In the genomic region with DNA sequence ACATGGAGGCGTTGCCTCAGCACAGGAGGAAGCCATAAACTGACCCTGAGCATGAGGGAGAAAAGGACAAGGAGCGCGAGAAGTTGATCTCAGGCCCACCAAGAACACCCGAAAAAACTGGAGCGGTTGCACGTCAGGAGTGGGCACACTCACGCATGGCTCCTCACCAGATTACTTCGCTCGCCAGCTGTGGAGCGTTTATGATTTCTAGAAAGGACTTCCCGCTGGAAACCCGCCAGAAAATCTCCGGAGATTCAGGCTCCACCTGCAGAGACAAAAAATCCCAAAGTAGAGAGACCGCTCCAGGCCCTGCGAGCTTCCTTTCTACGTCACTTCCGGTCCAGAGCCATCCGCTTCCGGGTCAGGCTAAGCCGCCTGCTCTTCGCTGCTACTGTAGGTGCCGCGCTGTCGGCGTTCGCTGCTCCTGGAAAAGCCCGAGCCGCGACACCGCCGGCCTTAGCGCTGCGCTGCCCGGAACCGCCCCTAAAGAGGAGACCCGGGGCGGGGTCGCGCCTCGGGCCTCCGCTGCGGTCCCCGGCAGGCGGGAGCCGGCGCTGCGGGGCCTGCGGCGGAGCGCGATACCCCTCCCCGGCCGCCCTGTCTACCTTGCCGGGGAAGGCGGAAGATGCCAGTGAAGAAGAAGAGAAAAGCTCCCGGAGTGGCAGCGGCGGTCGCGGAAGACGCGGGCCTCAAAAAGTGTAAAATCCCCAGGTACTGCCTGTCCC, we compare ENCODE assay signal across 1 mouse cellular context.
A peak's percentile ranks its signal among the peaks of the same experiment; 100 is the strongest.
TF ChIP-seq lines count a peak whose summit lies in the region.

A gene (minus strand): TSS at position 275 of the 725 bp plus-strand sequence.
A gene (plus strand): TSS at position 349 of the 725 bp plus-strand sequence.

TF ChIP-seq in MEL, 35 proteins besides CTCF, POLR2A, EP300 and RAD21 (continued from another document):
- peak; percentile 81 for TF ChIP-seq KAT2A (conservative IDR thresholded peaks at IDR 0.05; ENCODE audit: low read depth, low read length)
- TF ChIP-seq ZKSCAN1 (IDR thresholded peaks at IDR 0.05; ENCODE audit: low read depth, low read length), result no peak
- no peak for TF ChIP-seq BHLHE40 (IDR thresholded peaks at IDR 0.05; ENCODE audit: borderline replicate concordance, low read depth, low read length)
- no peak for TF ChIP-seq GATA1 (IDR thresholded peaks at IDR 0.05; ENCODE audit: low read depth, low read length)
- no peak for TF ChIP-seq SMC3 (IDR thresholded peaks at IDR 0.05; ENCODE audit: low read depth, low read length)
- TF ChIP-seq MEF2A (IDR thresholded peaks at IDR 0.05; ENCODE audit: extremely low read depth, insufficient replicate concordance, low read depth, low read length, poor library complexity, severe bottlenecking), result no peak
- TF ChIP-seq ZNF384 (IDR thresholded peaks at IDR 0.05; ENCODE audit: low read depth, low read length), result peak; percentile 69
- peak; percentile 92 for TF ChIP-seq ELF1 (IDR thresholded peaks at IDR 0.05; ENCODE audit: low read depth, low read length)
- peak; percentile 94 for TF ChIP-seq POLR2AphosphoS2 (IDR thresholded peaks at IDR 0.05; ENCODE audit: low read length)
- TF ChIP-seq MYC (IDR thresholded peaks at IDR 0.05; ENCODE audit: low read depth, low read length), result peak; percentile 87
- TF ChIP-seq MYB (IDR thresholded peaks at IDR 0.05; ENCODE audit: low read depth, low read length), result peak; percentile 39; the same call in 1 of the 2 replicates
- peak; percentile 93 for TF ChIP-seq TBP (IDR thresholded peaks at IDR 0.05; ENCODE audit: low read depth, low read length)
- TF ChIP-seq MXI1 (IDR thresholded peaks at IDR 0.05; ENCODE audit: low read depth, low read length), result peak; percentile 83
- TF ChIP-seq RCOR1 (IDR thresholded peaks at IDR 0.05; ENCODE audit: low read depth, low read length), result peak; percentile 95
- 0 out of 2 replicates have a peak, but pooled peaks have one; percentile 48 for TF ChIP-seq E2F4 (IDR thresholded peaks at IDR 0.05; ENCODE audit: borderline replicate concordance, low read depth, low read length)
- TF ChIP-seq UBTF (IDR thresholded peaks at IDR 0.05; ENCODE audit: borderline replicate concordance, insufficient read depth, low read depth, low read length), result no peak
- peak; percentile 96 for TF ChIP-seq HCFC1 (IDR thresholded peaks at IDR 0.05; ENCODE audit: low read depth, low read length)
- TF ChIP-seq MAX (IDR thresholded peaks at IDR 0.05; ENCODE audit: low read length), result peak; percentile 84
- peak; percentile 96 for TF ChIP-seq ZMIZ1 (IDR thresholded peaks at IDR 0.05; ENCODE audit: low read depth, low read length)
- no peak for TF ChIP-seq JUND (IDR thresholded peaks at IDR 0.05; ENCODE audit: low read depth, low read length)
- peak; percentile 45; the same call in 1 of the 2 replicates for TF ChIP-seq TCF12 (IDR thresholded peaks at IDR 0.05; ENCODE audit: low read depth, low read length)
